Mouse (Mus musculus): ENCODE results near the gene Chpf.

GRCm38 (mm10) chr1:75492579-75493170 is 13.6 kb upstream of the Chpf start:
- TF ChIP-seq CTCF (conservative IDR thresholded peaks at IDR 0.05; ENCODE audit: insufficient read depth, insufficient read length, low read depth, low read length) (no peak), POLR2A (IDR thresholded peaks at IDR 0.05; ENCODE audit: low read depth, low read length) (no peak)

Data from kidney, adult 2 months (tissue).